Mouse (Mus musculus): ENCODE measurements around the gene Scfd2.

GRCm38 (mm10) chr5:74450977-74451376, 80.6 kb downstream of the Scfd2 start:
- no peak for TF ChIP-seq CTCF (IDR thresholded peaks at IDR 0.05; ENCODE audit: control insufficient read depth, insufficient read depth, insufficient replicate concordance, low read depth, low read length)
- TF ChIP-seq POLR2A (IDR thresholded peaks at IDR 0.05; ENCODE audit: control insufficient read depth, low read depth, low read length), result no peak

All from testis, adult 2 months (tissue).